Mouse (Mus musculus) erythroblast, adult 5-6 weeks (primary cell): ENCODE data around the gene Map2. TPM values are rescaled to one million over a fixed set of nuclear protein-coding genes. Genes with fewer than 3 reads are reported as not detected.

Experiments
- ATAC-seq: replicated peaks from 2 replicates; pipeline ENCODE4 v1.8.0; 2016; ENCODE audit warnings: moderate number of reproducible peaks, mild to moderate bottlenecking, moderate TSS enrichment, inconsistent platforms; ENCODE audit not compliant: poor library complexity, low FRiP score, severe bottlenecking
- total RNA-seq, 2 experiments: library from RNA; stranded (forward) in 1 of 2; stranded (reverse) in 1 of 2; fragments of 150-400 nt in 1 of 2; fragments of 200-764, 138-1000 nt in 1 of 2; gene quantifications; 2 replicates each; pipeline versions ENCODE4 v1.2.3 to v1.2.4; 2015 to 2017; ENCODE audit warnings: low replicate concordance in 2 of 2

Map2 gene
- total RNA-seq, 2 experiments from 2014 or later: not detected

GRCm38 (mm10) chr1:66365600-66365999, 190.5 kb downstream of the Map2 start:
- ATAC-seq: no peak

GRCm38 (mm10) chr1:66369486-66369885, 194.4 kb downstream of the Map2 start:
- no peak for ATAC-seq

GRCm38 (mm10) chr1:66371371-66371770, 196.3 kb downstream of the Map2 start:
- no peak for ATAC-seq

GRCm38 (mm10) chr1:66386321-66386720, 211.2 kb downstream of the Map2 start:
- no peak for ATAC-seq

GRCm38 (mm10) chr1:66386751-66387452, 211.8 kb downstream of the Map2 start:
- ATAC-seq: no peak

- ATAC-seq: no peak
Observed at GRCm38 (mm10) chr1:66388561-66388960, 213.5 kb downstream of the Map2 start.

GRCm38 (mm10) chr1:66394944-66395637, 220.0 kb downstream of the Map2 start:
- ATAC-seq: no peak

GRCm38 (mm10) chr1:66395826-66396225, 220.8 kb downstream of the Map2 start:
- ATAC-seq: no peak

- ATAC-seq: no peak
Observed at GRCm38 (mm10) chr1:66401902-66402301, 226.8 kb downstream of the Map2 start.

GRCm38 (mm10) chr1:66407270-66407967, 232.3 kb downstream of the Map2 start:
- no peak for ATAC-seq

GRCm38 (mm10) chr1:66418360-66418759, 243.3 kb downstream of the Map2 start:
- no peak for ATAC-seq

- ATAC-seq: no peak
Observed at GRCm38 (mm10) chr1:66426073-66426472, 251.0 kb downstream of the Map2 start.

- no peak for ATAC-seq
Observed at GRCm38 (mm10) chr1:66430962-66431361, 255.9 kb downstream of the Map2 start.

- ATAC-seq: no peak
Observed at GRCm38 (mm10) chr1:66431472-66431871, 256.4 kb downstream of the Map2 start.

GRCm38 (mm10) chr1:66438069-66438468, 263.0 kb downstream of the Map2 start:
- no peak for ATAC-seq

GRCm38 (mm10) chr1:66442922-66443321, 267.8 kb downstream of the Map2 start:
- ATAC-seq: no peak

- ATAC-seq: no peak
Observed at GRCm38 (mm10) chr1:66449471-66449870, 274.4 kb downstream of the Map2 start.

- no peak for ATAC-seq
Observed at GRCm38 (mm10) chr1:66456580-66456979, 281.5 kb downstream of the Map2 start.

- ATAC-seq: no peak
Observed at GRCm38 (mm10) chr1:66457747-66458146, 282.7 kb downstream of the Map2 start.

- no peak for ATAC-seq
Observed at GRCm38 (mm10) chr1:66459394-66459793, 284.3 kb downstream of the Map2 start.

- no peak for ATAC-seq
Observed at GRCm38 (mm10) chr1:66460850-66461249, 285.8 kb downstream of the Map2 start.
